ENCODE assay signal across 27 mouse cellular contexts in the genomic region with DNA sequence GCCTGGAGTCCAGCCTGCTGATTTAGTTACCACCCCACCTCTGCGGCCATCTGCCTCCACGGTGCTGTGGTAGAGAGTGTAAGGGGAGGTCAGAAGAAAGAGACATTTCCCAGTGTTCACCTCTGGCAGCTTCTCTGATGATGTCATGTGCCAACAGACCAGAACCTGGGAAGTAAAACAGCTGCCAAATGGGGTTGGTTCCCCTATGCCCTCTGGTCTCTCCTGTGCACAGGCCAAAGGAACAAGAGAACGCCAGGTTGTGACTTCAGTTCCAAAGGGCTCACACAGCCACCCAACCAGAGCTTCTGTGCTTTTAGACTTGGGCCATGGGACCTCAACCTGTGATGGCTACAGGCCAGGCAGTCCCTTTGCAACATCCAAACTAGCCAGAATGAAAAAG. TPM values are rescaled to one million over a fixed set of nuclear protein-coding genes. Genes with fewer than 3 reads are reported as not detected.
DNase-seq lines count a peak whose midpoint lies in the region; ATAC-seq and TF ChIP-seq lines count a peak whose summit lies in the region.
"Had no signal": no experiment of that assay in that cellular context is flagged by ENCODE, and none has a peak within 500 bp of the region (broad histone marks: within the 10 kb centered on the region; RNA-seq: fewer than 3 reads in every experiment).

No protein-coding gene starts in this region.

- no peak for ATAC-seq in hindbrain, postnatal 0 days
- peak; percentile 87 for ATAC-seq in liver, postnatal 0 days
- no peak for ATAC-seq in liver, embryonic 12.5 days
- no peak for ATAC-seq in intestine, embryonic 16.5 days
- ATAC-seq: forebrain, embryonic 13.5 days; intestine, embryonic 15.5 days; midbrain, embryonic 15.5 days had no signal

- WGBS in hindbrain, embryonic 10.5 days: 82% methylated on average over 3 of the region's 3 CpGs
- WGBS in hindbrain, postnatal 0 days: 77% methylated on average over 3 of the region's 3 CpGs
- WGBS in liver, postnatal 0 days (ENCODE audit: insufficient replicate concordance): 69% methylated on average over 3 of the region's 3 CpGs
- WGBS in liver, embryonic 12.5 days (ENCODE audit: insufficient replicate concordance): 77% methylated on average over 3 of the region's 3 CpGs
- WGBS in intestine, embryonic 16.5 days: 67% methylated on average over 3 of the region's 3 CpGs
- WGBS in heart, adult 2 months: 83% methylated on average over 3 of the region's 3 CpGs

- no peaks in the 10 kb centered on the region for H3K27me3 ChIP-seq in hindbrain, embryonic 10.5 days (ENCODE audit: insufficient read depth, poor library complexity, severe bottlenecking)
- no peaks in the 10 kb centered on the region for H3K27me3 ChIP-seq in hindbrain, postnatal 0 days (ENCODE audit: insufficient read depth, low read length)
- H3K27me3 ChIP-seq in liver, postnatal 0 days (ENCODE audit: insufficient read depth, low read length): no peaks in the 10 kb centered on the region
- H3K27me3 ChIP-seq in liver, embryonic 12.5 days (replicated peaks): no peaks in the 10 kb centered on the region
- H3K27me3 ChIP-seq in intestine, embryonic 16.5 days (replicated peaks; ENCODE audit: control insufficient read depth, insufficient read depth, low read length): no peaks in the 10 kb centered on the region
- no peaks in the 10 kb centered on the region for H3K27me3 ChIP-seq in heart, adult 2 months (ENCODE audit: control insufficient read depth, insufficient read depth, low read length)
- H3K27me3 ChIP-seq: embryonic facial prominence, embryonic 13.5 days; forebrain, embryonic 13.5 days; hindbrain, embryonic 15.5 days; intestine, embryonic 15.5 days; limb, embryonic 12.5 days; lung, embryonic 15.5 days; midbrain, embryonic 15.5 days; neural tube, embryonic 13.5 days had no signal

- no peak overlapping the region for H3K4me2 ChIP-seq in hindbrain, postnatal 0 days (ENCODE audit: low read depth, low read length)
- H3K4me2 ChIP-seq in liver, postnatal 0 days (ENCODE audit: low read depth, low read length): no peak overlapping the region
- no peak overlapping the region for H3K4me2 ChIP-seq in liver, embryonic 12.5 days
- no peak overlapping the region for H3K4me2 ChIP-seq in intestine, embryonic 16.5 days (ENCODE audit: low read depth, low read length)
- H3K4me2 ChIP-seq: embryonic facial prominence, embryonic 13.5 days; forebrain, embryonic 13.5 days; hindbrain, embryonic 15.5 days; intestine, embryonic 15.5 days; limb, embryonic 12.5 days; lung, embryonic 15.5 days; midbrain, embryonic 15.5 days; neural tube, embryonic 13.5 days had no signal

- no peak for TF ChIP-seq EP300 in liver, postnatal 0 days (IDR thresholded peaks at IDR 0.05; ENCODE audit: low read depth)
- no peak for TF ChIP-seq EP300 in heart, adult 2 months (IDR thresholded peaks at IDR 0.05; ENCODE audit: insufficient read depth, low read depth, low read length)

- peak overlapping the region; percentile 88 for H3K27ac ChIP-seq in hindbrain, embryonic 10.5 days
- H3K27ac ChIP-seq in hindbrain, postnatal 0 days: no peak overlapping the region
- peak overlapping the region; percentile 2; the same call in 1 of the 2 replicates for H3K27ac ChIP-seq in liver, postnatal 0 days (ENCODE audit: low read depth)
- H3K27ac ChIP-seq in liver, embryonic 12.5 days: no peak overlapping the region
- H3K27ac ChIP-seq in intestine, embryonic 16.5 days (ENCODE audit: low read length): no peak overlapping the region
- no peak overlapping the region for H3K27ac ChIP-seq in heart, adult 2 months
- H3K27ac ChIP-seq: embryonic facial prominence, embryonic 13.5 days; forebrain, embryonic 13.5 days; gastrocnemius, adult 2 months; heart, embryonic 10.5 days; hindbrain, embryonic 15.5 days; intestine, embryonic 15.5 days; limb, embryonic 12.5 days; liver, embryonic 14.5 days; lung, embryonic 15.5 days; midbrain, embryonic 15.5 days; neural tube, embryonic 13.5 days had no signal

- peaks cover 52% of the 10 kb centered on the region for H3K4me1 ChIP-seq in hindbrain, embryonic 10.5 days (replicated peaks)
- H3K4me1 ChIP-seq in hindbrain, postnatal 0 days (ENCODE audit: insufficient read depth, low read length): peaks cover 3% of the 10 kb centered on the region; the same call in 1 of the 2 replicates
- peaks cover 6% of the 10 kb centered on the region; the same call in 1 of the 2 replicates for H3K4me1 ChIP-seq in liver, postnatal 0 days (ENCODE audit: insufficient read depth)
- 0 out of 2 replicates have a peak, but pooled peaks cover 5% of the 10 kb centered on the region for H3K4me1 ChIP-seq in liver, embryonic 12.5 days
- H3K4me1 ChIP-seq in intestine, embryonic 16.5 days (ENCODE audit: control insufficient read depth, insufficient read depth, low read length): peaks cover 21% of the 10 kb centered on the region
- peaks cover 2% of the 10 kb centered on the region; the same call in 1 of the 2 replicates for H3K4me1 ChIP-seq in heart, adult 2 months (ENCODE audit: control insufficient read depth, insufficient read depth, low read length)

- TF ChIP-seq CTCF in hindbrain, postnatal 0 days (IDR thresholded peaks at IDR 0.05; ENCODE audit: low read depth): no peak
- no peak for TF ChIP-seq CTCF in liver, postnatal 0 days (IDR thresholded peaks at IDR 0.05; ENCODE audit: low read depth)
- TF ChIP-seq CTCF in heart, adult 2 months (IDR thresholded peaks at IDR 0.05): no peak

- H3K9me3 ChIP-seq in hindbrain, embryonic 10.5 days: no peaks in the 10 kb centered on the region
- no peaks in the 10 kb centered on the region for H3K9me3 ChIP-seq in hindbrain, postnatal 0 days (ENCODE audit: low read length)
- no peaks in the 10 kb centered on the region for H3K9me3 ChIP-seq in liver, postnatal 0 days (ENCODE audit: low read length)
- no peaks in the 10 kb centered on the region for H3K9me3 ChIP-seq in liver, embryonic 12.5 days (replicated peaks)
- no peaks in the 10 kb centered on the region for H3K9me3 ChIP-seq in intestine, embryonic 16.5 days (ENCODE audit: control insufficient read depth, low read length)
- H3K9me3 ChIP-seq: embryonic facial prominence, embryonic 13.5 days; forebrain, embryonic 13.5 days; heart, embryonic 10.5 days; hindbrain, embryonic 15.5 days; intestine, embryonic 15.5 days; limb, embryonic 12.5 days; lung, embryonic 15.5 days; midbrain, embryonic 15.5 days; neural tube, embryonic 13.5 days had no signal

- H3K9ac ChIP-seq in hindbrain, postnatal 0 days (replicated peaks; ENCODE audit: low read length): no peak overlapping the region
- no peak overlapping the region for H3K9ac ChIP-seq in liver, postnatal 0 days (replicated peaks)
- no peak overlapping the region for H3K9ac ChIP-seq in liver, embryonic 12.5 days
- no peak overlapping the region for H3K9ac ChIP-seq in intestine, embryonic 16.5 days (ENCODE audit: low read depth, low read length)
- no peak overlapping the region for H3K9ac ChIP-seq in heart, adult 2 months (ENCODE audit: low read depth, low read length)
- H3K9ac ChIP-seq: embryonic facial prominence, embryonic 13.5 days; forebrain, embryonic 13.5 days; hindbrain, embryonic 15.5 days; intestine, embryonic 15.5 days; limb, embryonic 12.5 days; liver, embryonic 14.5 days; lung, embryonic 15.5 days; midbrain, embryonic 15.5 days; neural tube, embryonic 13.5 days had no signal

- DNase-seq in hindbrain, embryonic 10.5 days (ENCODE audit: low spot score): no peak
- DNase-seq in hindbrain, postnatal 0 days (ENCODE audit: low spot score): no peak
- peak; percentile 38 for DNase-seq in liver, postnatal 0 days
- DNase-seq in kidney, postnatal 10 days: peak; percentile 41
- no peak for DNase-seq in heart, adult 2 months
- DNase-seq: adrenal gland, adult 2 months; B cell, adult 2 months; cerebellum, adult 9-11 months; gastrocnemius, adult 2 months; heart, postnatal 4 days; layer of hippocampus, postnatal 36 days; lung, postnatal 4 days; thymus, postnatal 14 days had no signal

- H3K79me2 ChIP-seq in heart, adult 2 months (replicated peaks; ENCODE audit: control insufficient read depth, insufficient read depth, low read length): no peaks in the 10 kb centered on the region

- no peaks in the 10 kb centered on the region for H3K36me3 ChIP-seq in hindbrain, embryonic 10.5 days
- no peaks in the 10 kb centered on the region for H3K36me3 ChIP-seq in hindbrain, postnatal 0 days (ENCODE audit: insufficient read depth, low read length)
- H3K36me3 ChIP-seq in liver, postnatal 0 days (replicated peaks; ENCODE audit: insufficient read depth, low read length): no peaks in the 10 kb centered on the region
- H3K36me3 ChIP-seq in liver, embryonic 12.5 days: no peaks in the 10 kb centered on the region
- H3K36me3 ChIP-seq in intestine, embryonic 16.5 days (ENCODE audit: control insufficient read depth, insufficient read depth, low read length): no peaks in the 10 kb centered on the region
- H3K36me3 ChIP-seq in heart, adult 2 months (ENCODE audit: control insufficient read depth, insufficient read depth, low read length): no peaks in the 10 kb centered on the region
- H3K36me3 ChIP-seq: embryonic facial prominence, embryonic 13.5 days; heart, embryonic 10.5 days; hindbrain, embryonic 15.5 days; intestine, embryonic 15.5 days; limb, embryonic 12.5 days; lung, embryonic 15.5 days; midbrain, embryonic 15.5 days; neural tube, embryonic 13.5 days had no signal

- H3K4me3 ChIP-seq in hindbrain, embryonic 10.5 days: no peak overlapping the region
- H3K4me3 ChIP-seq in hindbrain, postnatal 0 days (ENCODE audit: low read length): no peak overlapping the region
- no peak overlapping the region for H3K4me3 ChIP-seq in liver, postnatal 0 days (ENCODE audit: low read depth, low read length)
- no peak overlapping the region for H3K4me3 ChIP-seq in liver, embryonic 12.5 days
- H3K4me3 ChIP-seq in intestine, embryonic 16.5 days (ENCODE audit: low read length): no peak overlapping the region
- H3K4me3 ChIP-seq in heart, adult 2 months: no peak overlapping the region
- H3K4me3 ChIP-seq: embryonic facial prominence, embryonic 13.5 days; erythroblast, embryonic 14.5 days; forebrain, embryonic 13.5 days; gastrocnemius, adult 2 months; heart, embryonic 10.5 days; hindbrain, embryonic 15.5 days; intestine, embryonic 15.5 days; limb, embryonic 12.5 days; lung, embryonic 15.5 days; midbrain, embryonic 15.5 days; myocyte; neural tube, embryonic 13.5 days had no signal

- intact Hi-C loops in heart, adult 2 months (cut with DNase I): no loop called here

- TF ChIP-seq POLR2A in heart, adult 2 months (IDR thresholded peaks at IDR 0.05; ENCODE audit: insufficient read depth, low read depth, low read length): no peak

RNA-seq across cellular contexts. Expression of a gene that starts 45.9 kb away (rescaled TPM):
- 14.4 and 16.1 TPM in 2 replicates for polyA plus RNA-seq in hindbrain, embryonic 10.5 days (2016; fragmentation: Nextera tagmentation; extraction: Ambion mirVana)
- 17.2 and 19.9 TPM in 2 replicates for total RNA-seq in hindbrain, postnatal 0 days (2014; rRNA removed)
- 1.4 and 1.8 TPM in 2 replicates for polyA plus RNA-seq in hindbrain, postnatal 0 days (2015; fragmentation: Nextera tagmentation; extraction: Ambion mirVana)
- polyA plus RNA-seq in liver, postnatal 0 days (2015; fragmentation: Nextera tagmentation; extraction: Ambion mirVana): 0.76 and 0.99 TPM in 2 replicates
- 5.3 and 5.4 TPM in 2 replicates for polyA plus RNA-seq in liver, embryonic 12.5 days (2016; fragmentation: Nextera tagmentation; extraction: Ambion mirVana)
- polyA plus RNA-seq in intestine, embryonic 16.5 days (2015; fragmentation: Nextera tagmentation; extraction: Ambion mirVana): 3.4 and 3.8 TPM in 2 replicates
- total RNA-seq in heart, adult 2 months (2021): 1 to 10 TPM; 5.3 to 7.0 TPM
- 5.8 TPM in 2 replicates for polyA plus RNA-seq in heart, adult 2 months (2012; rRNA removed)

Comparison
In these comparisons a context has a peak if more than half of its experiments do, and no peak if none do; other contexts are left out.
1. H3K27ac ChIP-seq: peak in hindbrain, embryonic 10.5 days (single experiment) and liver, postnatal 0 days (single experiment); none in hindbrain, postnatal 0 days (single experiment), liver, embryonic 12.5 days (single experiment), intestine, embryonic 16.5 days (single experiment) and heart, adult 2 months (single experiment).
2. DNase-seq: peak in liver, postnatal 0 days (single experiment) and kidney, postnatal 10 days (single experiment); none in hindbrain, embryonic 10.5 days (single experiment), hindbrain, postnatal 0 days (single experiment) and heart, adult 2 months (0 of 2).